15 mouse cellular contexts compared by ENCODE assay signal in the genomic region with DNA sequence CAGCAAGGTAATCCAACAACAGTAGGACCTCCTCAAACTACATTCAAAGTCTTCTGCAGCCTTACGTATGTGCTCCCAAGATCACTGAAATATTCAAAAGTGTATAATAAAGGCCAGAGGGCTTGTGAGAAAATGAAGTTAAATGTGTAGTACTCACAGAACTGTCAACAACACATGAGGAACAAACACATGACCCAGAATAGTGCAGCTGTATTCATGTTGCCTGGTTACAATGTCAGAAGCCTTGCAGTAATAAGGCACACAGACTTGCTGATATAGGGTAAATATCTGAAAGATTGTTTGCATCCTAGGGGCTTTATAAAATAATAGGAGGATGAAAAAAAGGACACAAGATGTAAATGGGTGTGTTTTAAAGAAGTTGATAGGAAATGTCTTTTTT.
"Had no signal": no experiment of that assay in that cellular context is flagged by ENCODE, and none has a peak within 500 bp of the region (broad histone marks: within the 10 kb centered on the region; RNA-seq: fewer than 3 reads in every experiment).

No protein-coding gene starts in this region.

- ATAC-seq: liver, postnatal 0 days; lung, postnatal 0 days had no signal

- DNase-seq: liver, postnatal 0 days; lung, adult 2 months; lung, postnatal 14 days; lung, postnatal 36 days; right cerebral cortex, postnatal 14 days; thymus, adult 18-20 months; thymus, postnatal 14 days; thymus, postnatal 36 days had no signal

- H3K36me3 ChIP-seq: liver, embryonic 15.5 days; lung, embryonic 15.5 days; neural tube, embryonic 12.5 days had no signal

- H3K9me3 ChIP-seq: liver, embryonic 15.5 days; lung, embryonic 15.5 days; megakaryocyte, embryonic 14.5 days; neural tube, embryonic 12.5 days had no signal

- H3K4me2 ChIP-seq: liver, embryonic 15.5 days; lung, embryonic 15.5 days; midbrain, embryonic 11.5 days; neural tube, embryonic 12.5 days had no signal

- H3K27ac ChIP-seq: liver, embryonic 15.5 days; lung, embryonic 15.5 days; macrophage; neural tube, embryonic 12.5 days had no signal

- H3K4me1 ChIP-seq: liver, embryonic 15.5 days; lung, embryonic 15.5 days; megakaryocyte, embryonic 14.5 days; neural tube, embryonic 12.5 days had no signal

- H3K9ac ChIP-seq: liver, embryonic 15.5 days; liver, postnatal 0 days; lung, embryonic 15.5 days; neural tube, embryonic 12.5 days had no signal

- H3K4me3 ChIP-seq: liver, embryonic 15.5 days; lung, embryonic 15.5 days; megakaryocyte, embryonic 14.5 days; neural tube, embryonic 12.5 days had no signal

- H3K27me3 ChIP-seq: liver, embryonic 15.5 days; lung, embryonic 15.5 days; megakaryocyte, embryonic 14.5 days; neural tube, embryonic 12.5 days had no signal
